Mouse (Mus musculus) myocyte (in vitro differentiated cells): ENCODE results near the gene Spata20. TPM values are rescaled to one million over a fixed set of nuclear protein-coding genes. Genes with fewer than 3 reads are reported as not detected.

Experiments used
- H3K27me3 ChIP-seq: one replicate; pipeline ENCODE4 v1.6.1; 2011; ENCODE audit not compliant: control insufficient read depth, insufficient read depth, insufficient read length
- H3K36me3 ChIP-seq: one replicate; pipeline ENCODE4 v1.6.1; 2011; ENCODE audit not compliant: control insufficient read depth, insufficient read depth
- H3K4me2 ChIP-seq: one replicate; pipeline ENCODE4 v1.6.1; 2011; ENCODE audit warnings: low read depth, control low read depth
- H3K4me3 ChIP-seq: one replicate; pipeline ENCODE4 v1.5.1; 2011; ENCODE audit warnings: mild to moderate bottlenecking, control low read depth, moderate library complexity
- H3K79me2 ChIP-seq: one replicate; pipeline ENCODE4 v1.6.1; 2011; ENCODE audit not compliant: control insufficient read depth, insufficient read depth
- H3ac ChIP-seq: one replicate; pipeline ENCODE4 v1.6.1; 2011; ENCODE audit not compliant: control insufficient read depth, insufficient read length
- CEBPB ChIP-seq: IDR thresholded peaks from 2 replicates; pipeline ENCODE4 v1.6.1; 2011; ENCODE audit warnings: mild to moderate bottlenecking, moderate library complexity; ENCODE audit not compliant: poor library complexity, insufficient read depth, severe bottlenecking
- E2F4 ChIP-seq: IDR thresholded peaks from one replicate; pipeline ENCODE4 v1.6.1; 2011; ENCODE audit warnings: mild to moderate bottlenecking, control low read depth, moderate library complexity; ENCODE audit not compliant: insufficient read depth
- MAX ChIP-seq: IDR thresholded peaks from one replicate; pipeline ENCODE4 v1.6.1; 2011; ENCODE audit warnings: low read depth, mild to moderate bottlenecking, control low read depth
- MYOD1 ChIP-seq, 3 experiments: IDR thresholded peaks; one replicate each; pipeline ENCODE4 v1.6.1; 2011; ENCODE audit warnings: control low read depth in 2 of 3, low read depth in 2 of 3, mild to moderate bottlenecking in 2 of 3, moderate library complexity in 1 of 3; ENCODE audit not compliant: insufficient read length in 2 of 3, control insufficient read depth in 1 of 3
- MYOG ChIP-seq, 3 experiments: IDR thresholded peaks; one replicate each; pipeline ENCODE4 v1.6.1; 2011; ENCODE audit warnings: control low read depth in 2 of 3, low read depth in 2 of 3, mild to moderate bottlenecking in 2 of 3; ENCODE audit not compliant: insufficient read length in 2 of 3, control insufficient read depth in 1 of 3, insufficient read depth in 1 of 3
- POLR2A ChIP-seq: IDR thresholded peaks from one replicate; pipeline ENCODE4 v1.6.1; 2011; ENCODE audit warnings: low read depth, mild to moderate bottlenecking, control low read depth, moderate library complexity; ENCODE audit not compliant: insufficient read length
- POLR2AphosphoS2 ChIP-seq: IDR thresholded peaks from one replicate; pipeline ENCODE4 v1.6.1; 2011; ENCODE audit warnings: low read depth, control low read depth; ENCODE audit not compliant: insufficient read length
- REST ChIP-seq: IDR thresholded peaks from one replicate; pipeline ENCODE4 v1.6.1; 2011; ENCODE audit warnings: mild to moderate bottlenecking, control low read depth, moderate library complexity; ENCODE audit not compliant: insufficient read depth, insufficient read length
- SRF ChIP-seq: IDR thresholded peaks from one replicate; pipeline ENCODE4 v1.6.1; 2011; ENCODE audit warnings: low read depth; ENCODE audit not compliant: control insufficient read depth, insufficient read length
- TCF12 ChIP-seq: IDR thresholded peaks from one replicate; pipeline ENCODE4 v1.6.1; 2011; ENCODE audit warnings: mild to moderate bottlenecking, control low read depth; ENCODE audit not compliant: poor library complexity, insufficient read depth, severe bottlenecking
- TCF3 ChIP-seq: IDR thresholded peaks from one replicate; pipeline ENCODE4 v1.6.1; 2011; ENCODE audit warnings: low read depth, control low read depth; ENCODE audit not compliant: insufficient read length
- USF1 ChIP-seq: IDR thresholded peaks from one replicate; pipeline ENCODE4 v1.6.1; 2011; ENCODE audit warnings: low read depth, mild to moderate bottlenecking, control low read depth, moderate library complexity
- polyA plus RNA-seq: library from polyadenylated mRNA; unstranded; fragments of >200 nt; fragmentation: generic; extraction: Trizol; gene quantifications from one replicate; pipeline ENCODE4 v1.2.1, GENCODE M21; 2012; ENCODE audit warnings: missing spikeins

Spata20 gene
- polyA plus RNA-seq, 1 experiment, result not detected

DNA sequence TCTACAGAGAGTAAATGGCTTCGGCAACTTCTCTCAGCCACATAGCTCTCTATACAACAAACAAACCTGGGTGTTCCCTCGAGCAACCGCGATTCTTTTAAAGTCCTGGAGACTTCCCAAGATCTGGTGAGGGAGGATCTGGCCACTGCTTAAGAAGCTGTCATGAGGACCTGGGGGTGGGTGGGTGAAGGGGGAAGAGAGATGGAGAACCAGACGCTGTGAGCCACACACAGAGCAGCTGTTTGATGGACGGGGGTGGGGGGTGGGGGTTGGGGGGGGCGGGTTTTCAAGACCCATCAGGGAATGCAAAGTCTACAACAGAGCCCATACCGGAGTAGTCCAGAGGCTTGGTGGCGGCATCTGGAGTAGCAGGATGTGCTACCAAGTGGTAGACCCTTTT is 27.5 kb upstream of the Spata20 start:
- Histone ChIP-seq H3K4me2 (no peak overlapping the region), H3K4me3 (no peak overlapping the region), H3K36me3 (no peaks in the 10 kb centered on the region), H3K79me2 (no peaks in the 10 kb centered on the region), H3ac (no peak overlapping the region), H3K27me3 (peaks cover 13% of the 10 kb centered on the region)
- TF ChIP-seq MAX (no peak), CEBPB (no peak), SRF (no peak), USF1 (no peak), MYOD1 (IDR thresholded peaks at IDR 0.05; ENCODE audit: control insufficient read depth in 1 of 3, insufficient read length in 2 of 3, low read depth in 2 of 3) (no peak), POLR2A (no peak), REST (no peak), E2F4 (no peak), POLR2AphosphoS2 (no peak), MYOG (IDR thresholded peaks at IDR 0.05; ENCODE audit: control insufficient read depth in 1 of 3, insufficient read depth in 1 of 3, insufficient read length in 2 of 3, low read depth in 2 of 3) (no peak), TCF3 (no peak), TCF12 (no peak)

DNA sequence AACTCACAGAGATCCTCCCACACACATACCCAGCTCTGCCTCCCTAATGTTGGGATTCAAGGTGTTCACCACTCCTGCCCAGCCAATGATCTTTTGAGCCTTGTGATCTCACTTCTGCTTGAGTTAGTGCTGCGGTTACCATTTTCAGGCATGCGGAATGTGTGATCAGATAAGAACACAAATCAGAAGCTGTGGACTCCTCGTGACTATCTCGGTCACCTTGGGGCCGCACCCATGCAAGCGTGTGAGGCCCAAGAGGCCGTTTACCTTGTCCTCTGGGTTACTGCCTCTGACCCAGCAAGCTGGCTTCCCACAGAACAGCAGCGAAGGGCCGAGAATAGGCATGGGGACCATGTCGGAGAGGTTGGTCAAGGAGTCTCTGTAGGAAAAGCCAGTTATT is 23.0 kb upstream of the Spata20 start:
- H3K4me2 ChIP-seq, result no peak overlapping the region
- H3ac ChIP-seq, result no peak overlapping the region
- peaks cover 34% of the 10 kb centered on the region for H3K27me3 ChIP-seq
- TF ChIP-seq REST (no peak), POLR2A (no peak), SRF (no peak)
- no peak overlapping the region for H3K4me3 ChIP-seq
- H3K79me2 ChIP-seq, result no peaks in the 10 kb centered on the region
- no peaks in the 10 kb centered on the region for H3K36me3 ChIP-seq

DNA sequence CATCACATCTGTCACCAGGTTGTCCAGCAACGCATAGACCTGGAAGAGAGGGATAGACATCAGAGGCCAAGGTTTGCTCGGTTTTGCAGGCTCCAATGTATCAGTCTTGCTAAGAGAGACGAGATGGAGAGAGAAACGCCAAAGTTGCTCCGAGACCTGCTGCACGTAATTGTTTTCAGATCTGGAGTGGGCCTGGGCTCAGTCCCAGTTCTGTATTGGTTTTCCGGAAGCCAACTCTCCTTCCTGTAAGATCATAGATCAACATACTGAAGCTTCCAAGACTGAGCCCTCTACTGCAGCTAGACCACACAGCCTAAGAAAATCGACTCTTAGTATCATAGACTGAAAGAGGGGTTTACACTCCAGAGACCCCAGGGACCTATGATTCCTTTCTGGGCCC is 15.5 kb upstream of the Spata20 start:
- Histone ChIP-seq H3ac (no peak overlapping the region), H3K27me3 (peaks cover 16% of the 10 kb centered on the region), H3K79me2 (no peaks in the 10 kb centered on the region), H3K4me2 (no peak overlapping the region), H3K36me3 (no peaks in the 10 kb centered on the region), H3K4me3 (no peak overlapping the region)
- TF ChIP-seq E2F4, result no peak
- no peak for TF ChIP-seq TCF12
- no peak for TF ChIP-seq POLR2A
- TF ChIP-seq MYOG (IDR thresholded peaks at IDR 0.05; ENCODE audit: control insufficient read depth in 1 of 3, insufficient read depth in 1 of 3, insufficient read length in 2 of 3, low read depth in 2 of 3), result no peak

DNA sequence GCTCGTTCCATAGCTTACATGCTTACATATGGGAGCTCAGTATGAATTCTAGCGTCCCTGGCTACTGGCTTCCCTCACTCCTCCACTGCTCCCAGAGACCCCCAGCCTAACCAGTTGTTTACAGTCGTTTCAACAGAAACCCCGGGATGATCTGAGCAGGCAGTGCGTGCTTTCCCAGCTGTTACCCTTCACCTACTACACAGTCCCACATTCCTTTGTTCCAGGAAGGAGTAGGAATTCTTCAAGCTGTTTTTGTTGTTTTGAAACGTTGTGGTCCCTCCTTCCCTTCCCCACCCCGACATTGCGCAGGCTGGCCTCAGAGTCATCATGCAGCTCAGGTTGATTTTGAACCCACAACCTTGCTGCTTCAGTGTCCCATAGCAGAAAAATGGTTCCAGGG is 14.4 kb upstream of the Spata20 start:
- Histone ChIP-seq H3K79me2 (no peaks in the 10 kb centered on the region), H3K4me3 (no peak overlapping the region), H3K36me3 (no peaks in the 10 kb centered on the region), H3K27me3 (peaks cover 6% of the 10 kb centered on the region), H3K4me2 (no peak overlapping the region), H3ac (no peak overlapping the region)
- TF ChIP-seq REST (no peak), MYOD1 (IDR thresholded peaks at IDR 0.05; ENCODE audit: control insufficient read depth in 1 of 3, insufficient read length in 2 of 3, low read depth in 2 of 3) (no peak), SRF (no peak), POLR2A (no peak), POLR2AphosphoS2 (no peak), TCF3 (no peak), E2F4 (no peak), USF1 (no peak), CEBPB (no peak), MYOG (IDR thresholded peaks at IDR 0.05; ENCODE audit: control insufficient read depth in 1 of 3, insufficient read depth in 1 of 3, insufficient read length in 2 of 3, low read depth in 2 of 3) (no peak), TCF12 (no peak), MAX (no peak)

DNA sequence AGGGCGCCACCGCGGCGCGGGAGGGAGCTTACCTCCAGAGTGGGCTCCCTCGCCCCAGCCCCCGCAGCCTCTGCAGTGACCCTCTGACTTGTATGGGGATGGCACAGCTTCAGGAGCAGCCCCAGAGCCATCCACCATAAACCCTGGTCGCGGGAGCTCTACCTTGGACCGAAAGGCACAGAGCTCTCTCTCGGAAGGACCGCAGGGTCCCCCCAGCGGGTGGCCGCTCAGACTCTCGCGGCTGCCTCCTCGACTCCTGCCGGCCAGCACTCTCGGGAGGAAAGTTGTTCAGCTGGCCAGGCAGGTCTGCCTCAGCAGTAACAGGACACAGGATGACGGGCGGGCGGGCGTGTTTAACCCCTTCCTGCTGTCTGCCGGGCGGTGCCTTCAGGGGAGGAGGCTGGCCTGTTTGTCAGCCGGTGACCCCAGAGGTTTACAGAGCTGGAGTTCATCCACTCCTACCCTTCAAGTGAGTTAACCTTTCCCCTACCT is 13.7 kb upstream of the Spata20 start, which contains the start of gene Epn3:
TSS of gene Epn3 (minus strand) at position 314 of the 492 bp plus-strand sequence.
- no peak for TF ChIP-seq SRF
- no peak for TF ChIP-seq CEBPB
- TF ChIP-seq POLR2AphosphoS2, result no peak
- no peak for TF ChIP-seq MYOD1 (IDR thresholded peaks at IDR 0.05; ENCODE audit: control insufficient read depth in 1 of 3, insufficient read length in 2 of 3, low read depth in 2 of 3)
- TF ChIP-seq MYOG (IDR thresholded peaks at IDR 0.05; ENCODE audit: control insufficient read depth in 1 of 3, insufficient read depth in 1 of 3, insufficient read length in 2 of 3, low read depth in 2 of 3), result no peak
- no peak for TF ChIP-seq POLR2A
- TF ChIP-seq USF1, result no peak
- TF ChIP-seq REST, result no peak
- TF ChIP-seq MAX, result no peak
- TF ChIP-seq E2F4, result no peak
- TF ChIP-seq TCF12, result no peak
- Histone ChIP-seq H3K4me3 (no peak within 1 kb of the TSS), H3K36me3 (no peaks in the 10 kb centered on the region), H3K27me3 (peaks cover 5% of the 10 kb centered on the region), H3ac (no peak within 1 kb of the TSS), H3K4me2 (no peak within 1 kb of the TSS), H3K79me2 (no peaks in the 10 kb centered on the region)
